Mouse (Mus musculus): ENCODE results near the gene Rtbdn. TPM values are rescaled to one million over a fixed set of nuclear protein-coding genes. Genes with fewer than 3 reads are reported as not detected.
A peak's percentile ranks its signal among the peaks of the same experiment; 100 is the strongest.

Gene Rtbdn
- polyA plus RNA-seq, 1 experiment from 2014 or later, result 0.30 TPM

DNA sequence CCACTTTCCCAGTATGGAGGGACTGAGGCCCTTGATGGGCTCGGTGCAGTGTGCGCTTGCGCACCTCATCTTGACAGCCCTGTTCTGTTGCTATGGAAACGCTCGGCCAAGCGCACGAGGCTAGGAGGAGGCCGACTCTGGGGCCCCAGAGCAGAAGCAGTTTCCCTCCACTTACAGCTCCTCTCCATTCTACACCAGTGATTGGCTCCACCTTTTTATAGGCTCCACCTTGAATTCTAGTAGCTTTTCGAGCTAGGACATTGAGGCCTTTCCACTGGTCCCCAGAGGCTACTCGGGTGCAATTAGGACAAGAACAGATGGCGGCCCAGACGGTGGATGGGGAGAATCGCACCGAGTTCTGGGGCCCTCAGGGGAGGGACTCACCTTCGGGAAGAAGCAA is 11.9 kb upstream of the Rtbdn start:
- Histone ChIP-seq H3K4me2 (replicated peaks; ENCODE audit: low read depth, low read length) (0 out of 2 replicates have a peak overlapping the region, but pooled peaks have one; percentile 2), H3K4me1 (ENCODE audit: insufficient read depth, low read length) (peaks cover 17% of the 10 kb centered on the region), H3K4me3 (ENCODE audit: low read length) (no peak overlapping the region), H3K9me3 (ENCODE audit: low read length) (no peaks in the 10 kb centered on the region), H3K36me3 (ENCODE audit: insufficient read depth, low read length) (no peaks in the 10 kb centered on the region), H3K27me3 (ENCODE audit: insufficient read depth, low read length) (peaks cover 67% of the 10 kb centered on the region), H3K27ac (ENCODE audit: low read length) (no peak overlapping the region), H3K9ac (replicated peaks; ENCODE audit: low read length) (no peak overlapping the region)
- WGBS, result 1% methylated on average over 15 of the region's 15 CpGs
- peak; percentile 33; the same call in 1 of the 2 replicates for ATAC-seq (ENCODE audit: low FRiP score, low TSS enrichment)

DNA sequence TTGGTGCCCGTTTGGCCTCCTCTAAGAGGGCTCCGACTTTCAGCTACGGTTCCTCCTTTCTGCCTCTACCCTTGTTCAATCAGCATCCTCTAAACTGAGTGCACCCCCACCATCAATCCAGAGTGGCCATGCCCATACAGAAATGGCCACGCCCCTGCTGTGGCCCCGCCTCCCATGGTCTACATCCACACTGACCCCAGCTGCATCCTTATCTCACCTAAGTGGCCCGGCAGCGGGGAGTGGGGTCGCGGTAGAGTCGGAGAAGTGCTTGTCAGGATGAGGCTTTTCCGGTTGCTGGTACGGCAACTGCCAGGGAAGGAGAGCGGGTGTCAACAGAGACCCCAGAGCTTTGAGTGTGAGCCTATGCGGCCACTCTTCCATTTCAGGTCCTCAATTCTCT is 11.3 kb upstream of the Rtbdn start:
- H3K36me3 ChIP-seq (ENCODE audit: insufficient read depth, low read length), result no peaks in the 10 kb centered on the region
- peaks cover 63% of the 10 kb centered on the region for H3K27me3 ChIP-seq (ENCODE audit: insufficient read depth, low read length)
- no peak overlapping the region for H3K4me2 ChIP-seq (replicated peaks; ENCODE audit: low read depth, low read length)
- no peak overlapping the region for H3K9ac ChIP-seq (replicated peaks; ENCODE audit: low read length)
- no peak overlapping the region for H3K4me3 ChIP-seq (ENCODE audit: low read length)
- 5% methylated on average over 14 of the region's 14 CpGs for WGBS
- peaks cover 17% of the 10 kb centered on the region for H3K4me1 ChIP-seq (ENCODE audit: insufficient read depth, low read length)
- no peak for ATAC-seq (ENCODE audit: low FRiP score, low TSS enrichment)
- no peaks in the 10 kb centered on the region for H3K9me3 ChIP-seq (ENCODE audit: low read length)
- H3K27ac ChIP-seq (ENCODE audit: low read length), result no peak overlapping the region

DNA sequence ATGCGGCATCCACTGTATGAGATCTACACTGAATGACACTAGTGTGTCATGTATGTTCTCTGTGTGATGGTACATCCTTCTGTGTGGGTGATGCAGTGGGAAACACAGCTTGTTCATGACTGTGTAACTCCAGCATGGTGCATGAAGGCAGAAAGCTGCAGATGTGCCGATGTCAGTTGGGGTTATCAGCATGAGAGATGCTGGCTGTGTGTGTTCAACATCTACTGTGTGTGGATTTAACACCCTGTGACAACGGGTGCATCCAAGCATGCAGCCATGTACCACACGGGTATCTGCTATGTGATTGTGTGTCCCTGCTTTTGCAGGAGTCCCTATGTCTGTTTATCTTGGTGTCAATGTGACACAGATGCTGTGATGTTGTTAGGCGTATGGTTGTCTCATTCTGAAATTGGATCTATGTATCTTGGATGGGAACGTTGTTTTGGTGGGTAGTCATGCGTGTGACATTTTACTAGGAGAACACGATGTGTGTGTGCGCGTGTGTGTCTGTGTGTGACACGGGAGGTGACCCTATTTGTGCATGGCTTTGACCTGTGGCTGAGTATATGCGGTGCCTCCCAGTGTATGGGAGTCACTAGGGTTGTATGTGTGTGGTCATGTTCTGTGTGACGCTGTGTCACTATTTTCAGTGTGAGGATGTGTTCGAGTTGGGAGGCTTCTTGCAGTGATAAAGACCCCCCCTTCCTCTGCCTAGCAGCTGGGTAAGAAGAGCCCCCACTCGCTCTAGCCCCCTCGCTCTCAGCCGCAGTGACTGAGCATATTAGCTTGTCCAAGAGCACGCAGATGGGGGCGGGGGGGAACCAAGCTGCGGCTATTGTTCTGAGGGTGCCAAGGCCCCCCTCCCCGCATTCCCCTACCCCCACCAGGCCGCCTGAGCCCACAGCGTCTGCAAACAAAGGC is 10.5 kb upstream of the Rtbdn start:
- ATAC-seq (ENCODE audit: low FRiP score, low TSS enrichment), result no peak
- Histone ChIP-seq H3K36me3 (ENCODE audit: insufficient read depth, low read length) (no peaks in the 10 kb centered on the region), H3K4me2 (replicated peaks; ENCODE audit: low read depth, low read length) (peak overlapping the region; percentile 56), H3K4me3 (ENCODE audit: low read length) (peak overlapping the region; percentile 39), H3K4me1 (ENCODE audit: insufficient read depth, low read length) (peaks cover 17% of the 10 kb centered on the region), H3K9me3 (ENCODE audit: low read length) (no peaks in the 10 kb centered on the region), H3K9ac (replicated peaks; ENCODE audit: low read length) (no peak overlapping the region), H3K27ac (ENCODE audit: low read length) (no peak overlapping the region), H3K27me3 (ENCODE audit: insufficient read depth, low read length) (peaks cover 58% of the 10 kb centered on the region)
- 16% methylated on average over 23 of the region's 23 CpGs for WGBS

DNA sequence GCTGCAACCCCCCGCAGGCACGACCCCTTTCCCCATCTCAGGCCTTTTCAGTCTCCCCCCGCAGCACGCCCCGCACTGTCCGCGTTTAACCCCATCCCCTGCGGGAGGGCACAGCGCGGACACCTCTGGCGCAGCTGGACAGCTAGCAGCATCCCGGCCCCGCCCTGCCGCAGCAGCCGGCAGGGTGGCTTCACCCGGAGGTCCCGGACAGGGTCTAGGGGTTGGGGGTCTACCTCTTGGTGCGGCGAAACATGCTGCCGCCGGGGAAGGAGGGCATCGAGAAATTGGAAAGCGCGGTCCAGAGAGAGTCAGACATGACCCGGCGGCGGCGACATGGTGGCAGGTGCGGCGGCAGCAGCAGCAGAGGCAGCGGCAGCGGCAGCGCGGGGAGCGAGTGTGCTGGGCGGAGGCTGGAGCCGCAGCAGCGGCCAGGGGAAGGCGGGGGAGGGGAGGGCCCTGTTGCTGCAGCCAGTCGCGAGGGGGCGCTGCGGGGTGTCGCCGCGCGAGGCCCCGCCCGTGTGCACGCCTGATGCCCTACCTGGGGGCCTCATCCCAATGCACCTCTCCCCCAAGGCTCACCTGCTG is 9.7 kb upstream of the Rtbdn start, which contains the start of gene Mast1:
Gene Mast1, minus strand, starts transcription at position 398 of the 585 bp plus-strand sequence.
- peaks cover 56% of the 10 kb centered on the region for H3K27me3 ChIP-seq (ENCODE audit: insufficient read depth, low read length)
- peak; percentile 62; the same call in 1 of the 2 replicates for ATAC-seq (ENCODE audit: low FRiP score, low TSS enrichment)
- peak within 1 kb of the TSS; percentile 39 for H3K4me3 ChIP-seq (ENCODE audit: low read length)
- peaks cover 17% of the 10 kb centered on the region for H3K4me1 ChIP-seq (ENCODE audit: insufficient read depth, low read length)
- no peak within 1 kb of the TSS; the same call in 1 of the 2 replicates for H3K9ac ChIP-seq (replicated peaks; ENCODE audit: low read length)
- peak within 1 kb of the TSS; percentile 56 for H3K4me2 ChIP-seq (replicated peaks; ENCODE audit: low read depth, low read length)
- WGBS, result under 1% methylated on average over 50 of the region's 50 CpGs
- no peaks in the 10 kb centered on the region for H3K9me3 ChIP-seq (ENCODE audit: low read length)
- no peaks in the 10 kb centered on the region for H3K36me3 ChIP-seq (ENCODE audit: insufficient read depth, low read length)
- H3K27ac ChIP-seq (ENCODE audit: low read length), result no peak within 1 kb of the TSS

DNA sequence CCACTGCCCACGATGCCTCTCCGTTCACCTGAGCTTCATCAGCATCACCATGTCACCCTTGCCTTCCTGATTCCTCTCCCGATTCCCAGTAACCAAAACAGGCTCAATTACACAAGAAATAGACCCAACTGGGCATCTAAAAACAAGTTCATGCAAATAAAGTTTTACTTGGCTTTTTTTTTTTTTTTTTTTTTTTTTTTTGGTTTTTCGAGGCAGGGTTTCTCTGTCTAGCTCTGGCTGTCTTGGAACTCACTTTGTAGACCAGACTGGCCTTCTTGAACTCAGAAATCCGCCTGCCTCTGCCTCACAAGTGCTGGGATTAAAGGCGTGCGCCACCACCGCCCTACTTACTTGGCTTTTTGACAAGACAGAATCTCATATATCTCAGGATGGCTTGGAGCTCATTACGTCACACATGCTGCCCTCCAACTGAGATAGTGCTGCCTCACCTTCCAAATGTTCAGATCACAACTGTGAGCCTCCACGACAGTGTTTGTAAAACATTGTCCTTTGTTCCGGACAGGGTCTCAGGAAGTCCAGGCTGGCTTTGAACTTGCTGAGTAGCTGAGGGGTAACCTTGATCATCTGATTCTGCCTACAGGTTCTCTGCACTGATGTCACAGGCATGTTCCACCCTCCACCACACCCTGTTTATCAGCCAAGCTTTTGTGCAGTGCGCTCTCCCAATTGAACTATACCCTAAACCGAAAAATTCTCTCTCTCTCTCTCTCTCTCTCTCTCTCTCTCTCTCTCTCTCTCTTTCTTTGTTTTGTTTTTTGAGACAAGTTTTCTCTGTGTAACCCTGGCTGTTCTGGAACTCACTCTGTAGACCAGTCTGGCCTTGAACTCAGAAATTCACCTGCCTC is 8.9 kb upstream of the Rtbdn start:
- H3K4me2 ChIP-seq (replicated peaks; ENCODE audit: low read depth, low read length), result peak overlapping the region; percentile 56
- H3K9ac ChIP-seq (replicated peaks; ENCODE audit: low read length), result no peak overlapping the region
- ATAC-seq (ENCODE audit: low FRiP score, low TSS enrichment), result no peak
- H3K36me3 ChIP-seq (ENCODE audit: insufficient read depth, low read length), result no peaks in the 10 kb centered on the region
- no peaks in the 10 kb centered on the region for H3K9me3 ChIP-seq (ENCODE audit: low read length)
- H3K27me3 ChIP-seq (ENCODE audit: insufficient read depth, low read length), result peaks cover 57% of the 10 kb centered on the region
- no peak overlapping the region for H3K4me3 ChIP-seq (ENCODE audit: low read length)
- H3K4me1 ChIP-seq (ENCODE audit: insufficient read depth, low read length), result peaks cover 17% of the 10 kb centered on the region
- 59% methylated on average over 13 of the region's 13 CpGs for WGBS
- no peak overlapping the region for H3K27ac ChIP-seq (ENCODE audit: low read length)

DNA sequence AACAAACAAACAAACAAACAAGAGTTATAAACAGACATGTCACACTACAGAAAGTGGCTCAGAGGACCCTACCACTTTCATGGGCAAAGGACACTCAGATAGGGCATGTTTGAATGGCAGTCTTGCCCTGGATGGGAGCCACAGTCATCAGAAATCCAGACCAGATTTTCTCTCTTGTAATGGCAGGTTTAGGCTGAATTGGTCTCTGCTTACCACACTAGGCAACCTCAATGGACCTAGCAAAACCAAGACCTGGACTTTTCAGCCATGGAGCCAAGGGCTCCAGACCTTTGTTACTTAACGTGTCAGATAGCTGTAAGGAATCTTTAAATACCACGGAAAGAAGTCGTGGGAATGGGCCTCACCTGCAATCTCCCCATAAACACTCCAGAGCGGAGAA is 3.1 kb upstream of the Rtbdn start:
- WGBS, result 17% methylated on average over 4 of the region's 4 CpGs
- Histone ChIP-seq H3K4me3 (ENCODE audit: low read length) (no peak overlapping the region), H3K9me3 (ENCODE audit: low read length) (no peaks in the 10 kb centered on the region), H3K4me1 (ENCODE audit: insufficient read depth, low read length) (peaks cover 12% of the 10 kb centered on the region), H3K27me3 (ENCODE audit: insufficient read depth, low read length) (peaks cover 57% of the 10 kb centered on the region), H3K27ac (ENCODE audit: low read length) (no peak overlapping the region), H3K36me3 (ENCODE audit: insufficient read depth, low read length) (no peaks in the 10 kb centered on the region), H3K4me2 (replicated peaks; ENCODE audit: low read depth, low read length) (no peak overlapping the region), H3K9ac (replicated peaks; ENCODE audit: low read length) (no peak overlapping the region)
- no peak for ATAC-seq (ENCODE audit: low FRiP score, low TSS enrichment)

DNA sequence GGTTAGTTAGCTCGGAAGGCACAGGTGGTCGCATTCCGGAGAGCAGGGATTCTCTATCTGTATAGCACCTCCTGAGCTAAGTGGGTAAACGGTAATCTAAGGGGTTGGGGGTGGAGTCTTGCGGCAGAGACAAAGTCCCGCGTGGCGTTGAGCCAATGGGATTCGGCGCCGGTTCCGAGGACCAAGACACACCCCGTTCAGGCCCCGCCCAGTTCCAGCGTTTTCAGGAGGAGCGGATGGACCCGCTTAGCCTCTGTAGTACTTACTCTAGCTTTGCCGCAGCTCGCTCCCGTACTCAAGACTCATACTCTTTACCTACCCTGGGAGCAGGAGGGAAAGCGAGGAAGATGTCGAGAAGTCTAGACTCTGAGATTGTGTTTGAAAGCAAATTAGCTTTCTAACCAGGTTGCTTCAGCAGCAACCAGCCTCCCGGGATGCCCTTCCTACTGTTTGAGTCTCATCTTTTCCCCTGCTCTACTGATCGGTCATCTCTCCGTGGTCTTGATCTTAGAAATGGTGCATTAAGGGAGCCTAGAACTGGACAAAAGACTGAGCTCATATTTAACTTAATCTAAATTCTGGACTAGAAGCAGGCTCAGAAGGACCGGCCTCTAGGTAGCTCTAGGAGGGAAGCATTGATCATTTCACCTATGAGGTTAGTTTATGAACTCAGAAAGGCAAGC is 2.2 kb upstream of the Rtbdn start:
- WGBS, result 2% methylated on average over 26 of the region's 26 CpGs
- H3K27me3 ChIP-seq (ENCODE audit: insufficient read depth, low read length), result peaks cover 59% of the 10 kb centered on the region

DNA sequence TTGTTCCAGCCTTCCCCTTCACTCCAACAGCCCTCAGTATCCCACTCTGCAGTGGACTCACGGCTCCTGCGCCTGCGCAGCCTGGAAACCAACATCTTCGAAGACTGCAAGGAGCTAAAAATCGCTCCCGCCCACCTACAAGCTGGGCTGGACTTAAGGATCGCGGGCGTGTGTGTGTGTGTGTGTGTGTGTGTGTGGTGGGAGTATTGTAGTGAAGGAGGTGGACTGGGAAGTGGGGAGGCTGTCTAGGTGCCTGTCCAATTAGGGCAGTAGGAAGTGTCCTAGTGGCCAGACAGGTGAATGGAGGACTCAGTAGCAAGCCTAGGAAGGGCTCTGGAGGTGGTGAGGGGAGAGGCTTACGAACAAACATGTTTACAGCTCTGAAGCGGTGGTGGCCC is 1.6 kb upstream of the Rtbdn start:
- Histone ChIP-seq H3K4me3 (ENCODE audit: low read length) (peak overlapping the region; percentile 49), H3K27ac (ENCODE audit: low read length) (no peak overlapping the region), H3K9me3 (ENCODE audit: low read length) (no peaks in the 10 kb centered on the region), H3K4me1 (ENCODE audit: insufficient read depth, low read length) (peaks cover 12% of the 10 kb centered on the region), H3K27me3 (ENCODE audit: insufficient read depth, low read length) (peaks cover 66% of the 10 kb centered on the region), H3K36me3 (ENCODE audit: insufficient read depth, low read length) (no peaks in the 10 kb centered on the region), H3K9ac (replicated peaks; ENCODE audit: low read length) (no peak overlapping the region), H3K4me2 (replicated peaks; ENCODE audit: low read depth, low read length) (peak overlapping the region; percentile 69; the same call in 1 of the 2 replicates)
- no peak for ATAC-seq (ENCODE audit: low FRiP score, low TSS enrichment)
- 5% methylated on average over 11 of the region's 11 CpGs for WGBS

More for the DNA sequence above, 2.2 kb upstream of the Rtbdn start:
- peak overlapping the region; percentile 5; the same call in 1 of the 2 replicates for H3K4me3 ChIP-seq (ENCODE audit: low read length)
- H3K9ac ChIP-seq (replicated peaks; ENCODE audit: low read length), result no peak overlapping the region
- H3K36me3 ChIP-seq (ENCODE audit: insufficient read depth, low read length), result no peaks in the 10 kb centered on the region
- peaks cover 12% of the 10 kb centered on the region for H3K4me1 ChIP-seq (ENCODE audit: insufficient read depth, low read length)
- H3K27ac ChIP-seq (ENCODE audit: low read length), result no peak overlapping the region
- peak overlapping the region; percentile 12; the same call in 1 of the 2 replicates for H3K4me2 ChIP-seq (replicated peaks; ENCODE audit: low read depth, low read length)
- H3K9me3 ChIP-seq (ENCODE audit: low read length), result no peaks in the 10 kb centered on the region
- no peak for ATAC-seq (ENCODE audit: low FRiP score, low TSS enrichment)
